Mouse (Mus musculus) heart, embryonic 12.5 days (tissue): ENCODE measurements around the gene Fmnl2. TPM values are rescaled to one million over a fixed set of nuclear protein-coding genes. Genes with fewer than 3 reads are reported as not detected.

Experiments used
- ATAC-seq: fragments of 200-750 bp; cut with Nextera tagmentation; 2 replicates; pipeline ENCODE4 v1.8.0; 2017; ENCODE audit warnings: moderate TSS enrichment, moderate library complexity; ENCODE audit not compliant: insufficient number of reproducible peaks, low FRiP score
- H3K27ac ChIP-seq: fragments of 300-500 bp; sonication (generic); 2 replicates; pipeline ENCODE4 v1.5.1; 2016; ENCODE audit warnings: mild to moderate bottlenecking, moderate library complexity; ENCODE audit not compliant: poor library complexity, severe bottlenecking
- H3K27me3 ChIP-seq: fragments of 300-500 bp; sonication (generic); replicated peaks from 2 replicates; pipeline ENCODE4 v1.6.1; 2016; ENCODE audit warnings: mild to moderate bottlenecking, moderate library complexity
- H3K36me3 ChIP-seq: fragments of 300-500 bp; sonication (generic); 2 replicates; pipeline ENCODE4 v1.6.1; 2016; ENCODE audit warnings: mild to moderate bottlenecking, moderate library complexity
- H3K4me1 ChIP-seq: fragments of 300-500 bp; sonication (generic); replicated peaks from 2 replicates; pipeline ENCODE4 v1.6.1; 2016; ENCODE audit warnings: mild to moderate bottlenecking
- H3K4me2 ChIP-seq: fragments of 300-500 bp; sonication (generic); 2 replicates; pipeline ENCODE4 v1.6.1; 2016; ENCODE audit warnings: mild to moderate bottlenecking, moderate library complexity
- H3K4me3 ChIP-seq: fragments of 300-500 bp; sonication (generic); 2 replicates; pipeline ENCODE4 v1.5.1; 2016; ENCODE audit warnings: mild to moderate bottlenecking
- H3K9ac ChIP-seq: fragments of 300-500 bp; sonication (generic); 2 replicates; pipeline ENCODE4 v1.6.1; 2016; ENCODE audit warnings: mild to moderate bottlenecking, moderate library complexity
- H3K9me3 ChIP-seq: fragments of 300-500 bp; sonication (generic); replicated peaks from 2 replicates; pipeline ENCODE4 v1.6.1; 2016; ENCODE audit warnings: mild to moderate bottlenecking, moderate library complexity
- WGBS: fragments of 180-500 bp; shearing (Covaris S2); methylation state at CpG from one replicate; pipeline ENCODE4 v1.1.7; 2016; 5-methylcytosine and 5-hydroxymethylcytosine counted together
- polyA plus RNA-seq: library from polyadenylated mRNA; unstranded; fragments of >200 nt; fragmentation: Nextera tagmentation; extraction: Ambion mirVana; gene quantifications from 2 replicates; pipeline ENCODE4 v1.2.1, GENCODE M21; 2016

Fmnl2 gene
- 1.1 and 1.4 TPM in 2 replicates for polyA plus RNA-seq

DNA sequence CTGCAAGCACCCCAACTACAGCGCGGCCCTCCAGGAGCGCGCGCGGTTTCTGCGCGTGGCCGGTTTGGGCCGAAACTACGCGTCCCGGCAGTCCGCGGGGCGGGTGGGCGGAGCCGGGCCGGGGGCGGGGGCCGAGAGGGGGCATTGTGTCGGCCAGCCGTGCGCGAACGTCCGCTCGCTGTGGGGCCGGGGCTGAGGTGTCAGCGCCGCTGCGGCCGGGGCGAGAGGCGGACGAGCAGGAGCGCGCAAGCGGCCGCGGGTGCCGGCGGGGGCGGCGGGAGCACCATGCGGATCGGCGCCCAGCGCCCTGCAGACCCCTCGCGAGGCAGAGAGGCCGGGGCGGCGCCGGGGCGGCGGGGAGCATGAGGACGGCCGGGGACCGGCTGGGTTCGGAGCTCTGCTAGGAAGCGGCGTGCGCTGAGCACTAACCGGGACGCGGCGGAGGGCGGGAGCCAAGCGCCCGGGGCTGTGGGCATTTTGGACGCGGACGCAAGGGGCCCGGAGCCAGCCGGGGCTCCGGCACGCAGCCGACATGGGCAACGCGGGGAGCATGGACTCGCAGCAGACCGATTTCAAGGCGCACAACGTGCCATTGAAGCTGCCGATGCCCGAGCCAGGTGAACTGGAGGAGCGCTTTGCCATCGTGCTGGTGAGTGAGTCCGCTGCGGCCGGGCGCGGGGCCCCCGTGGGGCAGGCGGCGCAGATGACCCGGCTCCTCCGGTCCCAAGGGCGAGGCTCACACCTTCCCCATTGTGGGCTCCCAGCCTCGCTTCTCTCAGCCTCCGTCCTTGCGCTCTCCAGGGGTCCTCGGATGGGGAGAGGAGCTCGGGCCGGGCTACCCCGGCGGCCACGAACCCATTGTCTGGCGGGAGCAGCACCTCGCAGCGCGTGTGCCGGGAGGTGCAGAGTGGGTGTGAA lies at the start of gene Fmnl2:
TSS of gene Fmnl2 (plus strand) at position 250 of the 918 bp plus-strand sequence.
- H3K27ac ChIP-seq = no peak within 1 kb of the TSS
- WGBS = under 1% methylated on average over 111 of the region's 114 CpGs

DNA sequence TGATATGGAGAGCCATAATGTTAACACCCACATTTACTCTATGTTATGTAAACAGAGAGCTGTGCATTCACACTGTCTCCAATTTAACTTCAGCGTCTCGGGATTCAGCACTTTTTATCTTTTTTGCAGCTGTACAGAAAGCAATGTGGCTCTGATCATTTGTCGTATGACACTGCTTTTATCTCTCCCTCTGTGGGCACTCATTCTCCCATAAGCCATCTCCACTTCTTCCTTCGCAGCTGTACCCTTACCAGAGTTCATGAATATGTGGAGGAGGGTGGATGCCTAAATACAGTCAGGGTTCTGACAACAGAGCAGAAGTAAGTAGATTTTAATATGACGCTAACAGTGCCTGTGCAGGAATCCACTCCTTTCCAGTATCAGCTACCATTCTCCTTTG lies 47.7 kb upstream of the Fmnl2 start:
- WGBS = 66% methylated on average over 5 of the region's 5 CpGs
- no peak overlapping the region for H3K4me2 ChIP-seq
- H3K27ac ChIP-seq = no peak overlapping the region
- no peaks in the 10 kb centered on the region for H3K9me3 ChIP-seq
- no peak overlapping the region for H3K9ac ChIP-seq
- H3K36me3 ChIP-seq = no peaks in the 10 kb centered on the region
- H3K4me1 ChIP-seq = no peaks in the 10 kb centered on the region
- no peaks in the 10 kb centered on the region for H3K27me3 ChIP-seq
- H3K4me3 ChIP-seq = no peak overlapping the region
- no peak for ATAC-seq

More for the DNA sequence above, at the start of gene Fmnl2:
- Histone ChIP-seq H3K9me3 (no peaks in the 10 kb centered on the region), H3K4me2 (peak within 1 kb of the TSS; percentile 96), H3K36me3 (no peaks in the 10 kb centered on the region), H3K4me1 (peaks cover 17% of the 10 kb centered on the region), H3K27me3 (no peaks in the 10 kb centered on the region), H3K9ac (peak within 1 kb of the TSS; percentile 77), H3K4me3 (peak within 1 kb of the TSS; percentile 79)
- ATAC-seq = peak; percentile 89

DNA sequence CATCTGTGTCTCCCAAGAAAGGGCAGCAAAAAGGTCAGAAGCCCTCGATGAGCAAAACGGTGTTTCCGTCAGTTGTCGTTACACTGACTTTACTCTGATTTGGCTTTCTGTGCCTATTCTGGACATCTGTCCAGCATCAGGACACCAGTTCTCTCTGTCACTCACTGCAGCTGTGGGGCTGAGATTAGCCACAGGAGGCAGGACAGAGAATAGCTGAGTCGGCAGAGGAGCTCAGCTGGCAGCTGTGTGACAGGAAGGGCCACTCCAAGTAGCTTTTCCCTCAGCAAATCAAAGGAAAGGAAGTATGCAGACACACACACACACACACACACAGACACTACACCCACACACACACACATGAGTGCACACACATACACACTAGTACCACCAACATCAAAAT lies 46.0 kb upstream of the Fmnl2 start:
- 32% methylated on average over 5 of the region's 5 CpGs for WGBS
- Histone ChIP-seq H3K4me2 (no peak overlapping the region), H3K4me3 (no peak overlapping the region), H3K36me3 (no peaks in the 10 kb centered on the region), H3K9me3 (no peaks in the 10 kb centered on the region), H3K4me1 (no peaks in the 10 kb centered on the region), H3K27ac (no peak overlapping the region), H3K9ac (no peak overlapping the region), H3K27me3 (no peaks in the 10 kb centered on the region)
- ATAC-seq = no peak

DNA sequence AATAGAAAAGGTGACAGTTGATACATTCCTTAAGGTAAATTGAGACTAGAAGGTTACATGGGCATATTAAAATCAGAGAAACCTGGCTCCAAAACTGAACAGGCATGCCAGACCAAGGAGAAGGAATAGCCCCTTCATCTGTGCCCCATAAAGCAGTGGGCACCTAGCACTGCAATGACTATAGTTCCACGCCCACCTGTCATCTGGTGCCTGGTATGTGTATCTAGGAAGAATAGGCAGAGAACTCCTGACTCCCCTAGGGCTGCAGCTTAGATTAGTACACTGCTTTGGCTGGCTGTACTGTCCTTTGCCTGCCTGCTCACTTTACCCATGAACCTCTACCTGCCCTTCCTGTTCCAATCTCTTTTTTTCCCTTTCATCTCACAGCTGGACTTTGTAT lies 40.3 kb upstream of the Fmnl2 start:
- H3K27ac ChIP-seq = no peak overlapping the region
- 86% methylated on average over 1 of the region's 1 CpGs for WGBS
- ATAC-seq = no peak

DNA sequence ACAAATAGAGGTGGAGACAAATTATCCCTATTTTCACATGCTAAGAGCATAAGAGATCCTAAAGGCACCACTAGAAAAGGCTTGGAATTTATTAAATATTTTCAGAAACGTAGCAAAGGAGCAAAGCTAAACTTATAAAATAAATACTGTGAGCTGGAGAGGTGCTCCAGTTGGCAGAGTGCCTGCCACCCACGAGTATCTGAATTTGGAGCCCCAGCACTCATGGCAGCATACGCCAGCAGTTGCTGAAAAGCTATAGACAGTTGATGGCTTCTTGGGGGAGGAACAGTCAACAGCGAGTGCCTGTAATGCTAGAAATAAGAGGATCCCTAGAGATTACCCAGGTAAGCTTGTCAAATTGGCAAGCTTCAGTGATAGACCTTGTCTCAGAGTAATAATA lies 38.7 kb upstream of the Fmnl2 start:
- Histone ChIP-seq H3K4me2 (no peak overlapping the region), H3K27ac (no peak overlapping the region), H3K27me3 (no peaks in the 10 kb centered on the region), H3K4me1 (no peaks in the 10 kb centered on the region), H3K9ac (no peak overlapping the region), H3K9me3 (no peaks in the 10 kb centered on the region), H3K4me3 (no peak overlapping the region), H3K36me3 (no peaks in the 10 kb centered on the region)
- ATAC-seq = no peak
- 68% methylated on average over 4 of the region's 4 CpGs for WGBS

More for the DNA sequence above, 40.3 kb upstream of the Fmnl2 start:
- no peaks in the 10 kb centered on the region for H3K9me3 ChIP-seq
- H3K4me2 ChIP-seq = no peak overlapping the region
- H3K36me3 ChIP-seq = no peaks in the 10 kb centered on the region
- no peak overlapping the region for H3K9ac ChIP-seq
- H3K27me3 ChIP-seq = no peaks in the 10 kb centered on the region
- no peaks in the 10 kb centered on the region for H3K4me1 ChIP-seq
- H3K4me3 ChIP-seq = no peak overlapping the region

DNA sequence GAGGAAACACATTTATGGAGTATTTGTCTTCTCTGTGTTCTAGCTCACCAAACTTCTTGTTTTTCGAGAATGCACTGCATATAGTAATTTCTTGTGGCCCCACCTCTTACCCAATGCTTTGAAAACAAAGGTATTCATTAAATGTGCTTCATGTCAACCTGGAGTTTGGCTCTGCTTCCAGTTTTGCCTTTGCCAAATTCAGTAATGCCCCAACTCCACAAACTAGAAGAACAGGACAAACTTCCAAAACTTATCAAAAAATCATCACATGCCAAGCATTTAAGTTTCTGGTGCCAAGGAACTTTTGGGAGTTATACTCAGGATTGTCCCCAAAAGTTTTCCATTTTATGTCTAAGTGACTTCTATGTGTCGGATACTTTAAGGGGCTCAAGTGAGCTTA lies 35.4 kb upstream of the Fmnl2 start:
- Histone ChIP-seq H3K4me3 (no peak overlapping the region), H3K4me1 (no peaks in the 10 kb centered on the region), H3K9ac (no peak overlapping the region), H3K27ac (no peak overlapping the region), H3K27me3 (no peaks in the 10 kb centered on the region), H3K9me3 (no peaks in the 10 kb centered on the region), H3K36me3 (no peaks in the 10 kb centered on the region), H3K4me2 (no peak overlapping the region)
- WGBS = 72% methylated on average over 2 of the region's 2 CpGs
- no peak for ATAC-seq

DNA sequence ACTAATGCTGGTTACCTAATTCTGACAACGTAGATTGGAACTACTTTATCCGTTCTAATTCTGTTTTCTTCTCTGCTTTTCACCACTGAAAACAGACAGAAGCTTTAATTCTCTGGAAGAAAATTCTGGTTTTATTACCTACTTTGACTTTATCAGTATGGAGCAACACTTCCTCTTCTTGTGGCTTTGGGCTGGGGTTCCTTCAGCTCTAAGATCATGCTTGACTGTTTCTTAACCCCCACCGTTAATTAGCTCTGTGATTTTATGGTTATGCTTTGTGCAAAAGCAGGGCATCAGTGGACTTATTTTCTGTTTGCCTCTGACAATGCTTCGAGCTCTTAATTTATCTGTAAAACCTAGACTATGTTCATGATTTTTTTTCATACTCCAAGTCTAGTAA lies 29.6 kb upstream of the Fmnl2 start:
- H3K4me2 ChIP-seq = no peak overlapping the region
- no peaks in the 10 kb centered on the region for H3K9me3 ChIP-seq
- H3K36me3 ChIP-seq = no peaks in the 10 kb centered on the region
- H3K27ac ChIP-seq = no peak overlapping the region
- H3K4me3 ChIP-seq = no peak overlapping the region
- no peak overlapping the region for H3K9ac ChIP-seq
- H3K27me3 ChIP-seq = no peaks in the 10 kb centered on the region
- no peaks in the 10 kb centered on the region for H3K4me1 ChIP-seq
- no peak for ATAC-seq
- 80% methylated on average over 4 of the region's 4 CpGs for WGBS

DNA sequence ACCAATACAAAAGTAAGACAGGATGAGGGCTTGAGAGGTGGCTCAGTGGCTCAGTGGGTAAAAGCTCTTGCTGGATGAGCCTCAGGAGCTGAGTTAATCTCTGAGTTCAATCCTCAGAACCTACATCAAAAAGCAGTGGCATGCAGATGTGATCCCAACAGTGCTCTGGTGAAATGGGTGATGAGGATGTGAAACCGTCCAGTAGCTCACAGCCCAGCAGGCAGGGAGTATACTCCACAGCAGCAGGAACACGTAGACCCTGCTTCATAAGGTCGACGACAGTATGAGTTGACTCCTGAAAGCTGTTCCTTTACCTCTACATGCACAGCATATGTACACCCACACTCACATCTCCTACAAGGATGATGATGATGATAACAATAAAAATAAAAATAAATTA lies 27.1 kb upstream of the Fmnl2 start:
- Histone ChIP-seq H3K36me3 (no peaks in the 10 kb centered on the region), H3K9me3 (no peaks in the 10 kb centered on the region), H3K27me3 (no peaks in the 10 kb centered on the region), H3K27ac (no peak overlapping the region), H3K4me1 (no peaks in the 10 kb centered on the region), H3K4me3 (no peak overlapping the region), H3K9ac (no peak overlapping the region), H3K4me2 (no peak overlapping the region)
- WGBS = 82% methylated on average over 4 of the region's 4 CpGs
- ATAC-seq = no peak

DNA sequence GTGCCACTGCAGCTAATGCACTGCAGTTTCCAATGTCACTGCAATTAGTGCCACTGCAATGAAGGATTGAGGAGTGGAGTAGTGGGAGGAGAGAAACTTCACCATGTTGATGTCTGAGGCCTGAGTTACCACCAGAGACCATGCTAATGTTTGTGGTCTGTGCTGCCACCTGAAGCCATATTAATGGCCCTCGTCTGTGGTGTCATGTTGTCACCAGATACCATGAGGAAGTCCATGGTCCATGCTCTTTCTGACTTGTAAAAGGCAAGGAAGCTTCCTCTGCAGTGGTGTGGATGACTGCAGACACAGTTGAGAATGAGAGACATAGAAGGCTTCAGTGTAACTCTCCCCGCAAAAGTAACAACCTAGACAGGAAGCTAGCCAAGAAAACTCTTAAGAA lies 26.1 kb upstream of the Fmnl2 start:
- no peak for ATAC-seq
- H3K4me1 ChIP-seq = no peaks in the 10 kb centered on the region
- no peaks in the 10 kb centered on the region for H3K36me3 ChIP-seq
- 78% methylated on average over 2 of the region's 2 CpGs for WGBS
- H3K27ac ChIP-seq = no peak overlapping the region
- no peak overlapping the region for H3K9ac ChIP-seq
- no peaks in the 10 kb centered on the region for H3K27me3 ChIP-seq
- H3K4me2 ChIP-seq = no peak overlapping the region
- no peaks in the 10 kb centered on the region for H3K9me3 ChIP-seq
- H3K4me3 ChIP-seq = no peak overlapping the region

DNA sequence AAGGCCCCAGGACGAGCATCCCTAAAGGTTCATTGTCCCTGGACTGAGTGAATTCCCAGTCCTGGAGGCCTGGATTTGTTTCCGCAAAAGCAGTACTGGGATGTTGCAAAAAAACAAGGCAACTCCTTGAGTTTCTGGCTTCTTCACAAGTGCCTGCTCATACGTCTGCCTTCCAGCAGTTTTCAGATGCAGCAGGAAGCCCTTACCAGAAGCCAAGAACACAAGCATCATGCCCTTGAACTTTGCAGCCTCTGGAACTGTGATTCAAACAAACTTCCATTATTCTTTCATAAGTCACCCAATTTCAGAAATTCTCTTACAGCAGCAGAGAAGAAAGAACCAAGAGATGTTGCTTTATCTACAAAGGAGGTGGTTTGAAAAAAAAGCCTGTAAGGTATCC lies 21.9 kb upstream of the Fmnl2 start:
- no peaks in the 10 kb centered on the region for H3K36me3 ChIP-seq
- no peaks in the 10 kb centered on the region for H3K27me3 ChIP-seq
- H3K9ac ChIP-seq = no peak overlapping the region
- ATAC-seq = no peak
- no peak overlapping the region for H3K4me2 ChIP-seq
- no peaks in the 10 kb centered on the region for H3K4me1 ChIP-seq
- WGBS = 82% methylated on average over 3 of the region's 3 CpGs
- no peak overlapping the region for H3K4me3 ChIP-seq
- no peak overlapping the region for H3K27ac ChIP-seq
- no peaks in the 10 kb centered on the region for H3K9me3 ChIP-seq

DNA sequence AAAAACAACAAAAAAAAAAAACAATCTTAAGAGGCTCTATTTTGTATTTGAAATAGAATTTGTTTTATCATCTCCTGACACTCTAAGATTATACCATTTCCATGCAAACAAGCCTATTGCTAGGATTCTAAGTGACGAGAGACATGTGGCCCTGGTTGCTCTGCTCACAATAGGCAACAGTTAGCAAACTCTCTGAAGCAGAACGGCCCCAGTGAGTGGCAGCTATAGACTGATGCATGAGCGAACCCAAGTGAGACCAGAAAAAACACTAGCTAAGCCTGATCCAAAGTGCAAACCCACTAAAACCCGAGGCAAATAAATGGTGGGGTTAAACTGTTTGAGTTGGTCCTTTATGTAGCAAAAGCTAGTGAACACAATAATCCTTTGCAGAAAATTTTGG lies 18.6 kb upstream of the Fmnl2 start:
- Histone ChIP-seq H3K4me2 (no peak overlapping the region), H3K9ac (no peak overlapping the region), H3K27ac (no peak overlapping the region), H3K4me1 (no peaks in the 10 kb centered on the region), H3K9me3 (no peaks in the 10 kb centered on the region), H3K36me3 (no peaks in the 10 kb centered on the region), H3K27me3 (no peaks in the 10 kb centered on the region), H3K4me3 (no peak overlapping the region)
- no peak for ATAC-seq
- WGBS = 71% methylated on average over 4 of the region's 4 CpGs

DNA sequence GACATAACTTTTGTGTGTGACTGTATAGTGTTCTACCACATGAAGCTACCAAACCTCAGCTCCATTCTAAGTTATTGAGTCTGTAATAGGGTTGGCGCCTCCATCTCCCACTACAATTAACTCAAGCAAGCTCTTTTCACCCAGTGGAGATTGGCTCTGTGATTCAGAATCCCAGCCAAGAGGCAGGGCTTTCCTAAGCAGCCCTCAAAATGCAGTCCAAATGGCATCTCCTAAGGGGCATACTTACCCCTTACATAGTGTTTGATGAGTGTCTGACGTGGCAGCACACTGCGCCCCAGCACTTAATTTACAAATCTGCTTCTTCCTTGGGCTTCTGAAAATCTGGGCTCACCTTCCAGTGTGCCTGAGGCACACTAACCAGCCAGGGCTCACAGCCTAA lies 17.8 kb upstream of the Fmnl2 start:
- Histone ChIP-seq H3K4me1 (no peaks in the 10 kb centered on the region), H3K4me2 (no peak overlapping the region), H3K4me3 (no peak overlapping the region), H3K27me3 (0 out of 2 replicates have a peak, but pooled peaks cover 5% of the 10 kb centered on the region), H3K27ac (no peak overlapping the region), H3K36me3 (no peaks in the 10 kb centered on the region), H3K9me3 (no peaks in the 10 kb centered on the region), H3K9ac (no peak overlapping the region)
- WGBS = 83% methylated on average over 3 of the region's 3 CpGs
- no peak for ATAC-seq
